Mouse (Mus musculus): ENCODE measurements around the gene Dtd1. TPM values are rescaled to one million over a fixed set of nuclear protein-coding genes. Genes with fewer than 3 reads are reported as not detected.

Gene Dtd1
- polyA plus RNA-seq, 1 experiment from 2014 or later: 67.8 TPM

DNA sequence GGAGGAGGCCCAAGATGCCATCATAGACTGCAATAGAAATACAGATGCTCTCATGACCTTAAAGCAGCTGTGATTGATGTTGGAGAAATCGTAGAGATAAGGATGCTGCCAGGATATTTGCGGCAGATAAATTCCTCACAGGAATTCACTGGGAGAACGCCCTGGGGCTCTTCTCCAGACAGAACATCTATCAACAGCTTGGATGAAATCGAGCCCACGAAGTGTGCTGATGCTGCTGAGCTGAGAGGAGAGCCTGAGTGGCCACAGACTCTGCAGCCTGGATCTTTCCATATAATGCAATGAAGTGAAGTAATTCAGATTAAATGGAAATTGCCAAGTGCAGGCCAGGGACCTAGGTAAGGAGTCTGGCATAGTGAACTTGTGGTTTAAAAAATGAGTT lies 181.0 kb downstream of the Dtd1 start:
- Histone ChIP-seq H3K27ac (replicated peaks) (no peak overlapping the region), H3K4me3 (no peak overlapping the region), H3K4me1 (no peaks in the 10 kb centered on the region), H3K9me3 (no peaks in the 10 kb centered on the region), H3K36me3 (no peaks in the 10 kb centered on the region), H3K9ac (replicated peaks) (no peak overlapping the region), H3K4me2 (replicated peaks) (no peak overlapping the region), H3K27me3 (no peaks in the 10 kb centered on the region)
- WGBS: 87% methylated on average over 5 of the region's 5 CpGs
- no peak for ATAC-seq (replicated peaks)

- 65% methylated on average over 3 of the region's 3 CpGs for WGBS
- Histone ChIP-seq H3K27me3 (no peaks in the 10 kb centered on the region), H3K9me3 (no peaks in the 10 kb centered on the region)
Observed at GRCm38 (mm10) chr2:144781871-144782270, 182.2 kb downstream of the Dtd1 start.

DNA sequence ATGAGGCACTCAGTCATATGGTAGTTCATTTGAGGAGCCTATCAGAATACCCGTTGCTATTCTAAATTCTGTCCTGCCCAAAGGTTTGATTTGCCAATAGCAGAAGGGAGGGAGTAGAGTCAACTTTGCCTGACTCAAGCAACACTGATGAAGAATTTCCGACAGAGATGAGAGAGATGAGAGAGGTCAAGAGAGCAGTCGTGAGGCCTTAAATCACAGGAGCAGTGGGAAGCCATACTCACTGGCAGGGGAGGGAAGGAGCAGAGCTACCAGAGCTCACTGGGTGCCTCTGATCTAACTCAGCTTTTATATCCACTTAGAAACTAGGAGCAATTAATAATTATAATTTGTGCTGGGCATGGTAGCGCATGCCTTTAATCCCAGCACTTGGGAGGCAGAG lies 182.8 kb downstream of the Dtd1 start:
- no peaks in the 10 kb centered on the region for H3K4me1 ChIP-seq
- no peaks in the 10 kb centered on the region for H3K9me3 ChIP-seq
- WGBS: 91% methylated on average over 4 of the region's 4 CpGs
- H3K4me2 ChIP-seq (replicated peaks): no peak overlapping the region
- ATAC-seq (replicated peaks): no peak
- H3K27ac ChIP-seq (replicated peaks): no peak overlapping the region
- H3K36me3 ChIP-seq: no peaks in the 10 kb centered on the region
- no peak overlapping the region for H3K4me3 ChIP-seq
- H3K27me3 ChIP-seq: no peaks in the 10 kb centered on the region
- no peak overlapping the region for H3K9ac ChIP-seq (replicated peaks)

More at GRCm38 (mm10) chr2:144781871-144782270, 182.2 kb downstream of the Dtd1 start:
- Histone ChIP-seq H3K27ac (replicated peaks) (no peak overlapping the region), H3K9ac (replicated peaks) (no peak overlapping the region), H3K4me3 (no peak overlapping the region), H3K4me2 (replicated peaks) (no peak overlapping the region), H3K36me3 (no peaks in the 10 kb centered on the region), H3K4me1 (no peaks in the 10 kb centered on the region)
- ATAC-seq (replicated peaks): no peak

GRCm38 (mm10) chr2:144783190-144783589 lies 183.5 kb downstream of the Dtd1 start:
- no peak overlapping the region for H3K27ac ChIP-seq (replicated peaks)
- no peaks in the 10 kb centered on the region for H3K27me3 ChIP-seq
- H3K9ac ChIP-seq (replicated peaks): no peak overlapping the region
- WGBS: 60% methylated on average over 1 of the region's 1 CpGs
- ATAC-seq (replicated peaks): no peak
- no peaks in the 10 kb centered on the region for H3K4me1 ChIP-seq
- no peaks in the 10 kb centered on the region for H3K9me3 ChIP-seq
- no peaks in the 10 kb centered on the region for H3K36me3 ChIP-seq
- no peak overlapping the region for H3K4me2 ChIP-seq (replicated peaks)
- H3K4me3 ChIP-seq: no peak overlapping the region

DNA sequence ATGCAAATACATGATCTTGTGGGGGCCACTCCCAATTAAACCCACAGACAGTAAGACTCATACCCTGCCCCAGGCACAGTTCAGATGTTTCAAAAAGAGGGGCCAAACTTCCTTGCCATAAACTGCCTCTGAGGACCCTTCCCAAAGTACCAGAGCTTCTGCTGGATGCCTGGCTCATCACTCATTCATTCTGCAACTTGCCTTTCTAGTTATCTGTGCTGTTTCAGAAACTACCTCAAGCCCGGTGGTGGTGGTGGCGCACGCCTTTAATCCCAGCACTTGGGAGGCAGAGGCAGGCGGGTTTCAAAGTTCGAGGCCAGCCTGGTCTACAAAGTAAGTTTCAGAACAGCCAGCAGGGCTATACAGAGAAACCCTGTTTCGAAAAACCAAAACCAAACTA lies 184.1 kb downstream of the Dtd1 start:
- Histone ChIP-seq H3K4me3 (no peak overlapping the region), H3K9ac (replicated peaks) (no peak overlapping the region), H3K27me3 (no peaks in the 10 kb centered on the region), H3K4me1 (no peaks in the 10 kb centered on the region), H3K36me3 (no peaks in the 10 kb centered on the region), H3K4me2 (replicated peaks) (no peak overlapping the region), H3K9me3 (no peaks in the 10 kb centered on the region), H3K27ac (replicated peaks) (no peak overlapping the region)
- ATAC-seq (replicated peaks): no peak
- 96% methylated on average over 6 of the region's 6 CpGs for WGBS

- H3K27me3 ChIP-seq: no peaks in the 10 kb centered on the region
- no peak overlapping the region for H3K27ac ChIP-seq (replicated peaks)
- H3K4me3 ChIP-seq: no peak overlapping the region
- no peaks in the 10 kb centered on the region for H3K9me3 ChIP-seq
- H3K9ac ChIP-seq (replicated peaks): no peak overlapping the region
- H3K36me3 ChIP-seq: no peaks in the 10 kb centered on the region
- 85% methylated on average over 14 of the region's 14 CpGs for WGBS
- H3K4me2 ChIP-seq (replicated peaks): no peak overlapping the region
- ATAC-seq (replicated peaks): no peak
- no peaks in the 10 kb centered on the region for H3K4me1 ChIP-seq
Observed at GRCm38 (mm10) chr2:144791671-144792294, 192.1 kb downstream of the Dtd1 start.

DNA sequence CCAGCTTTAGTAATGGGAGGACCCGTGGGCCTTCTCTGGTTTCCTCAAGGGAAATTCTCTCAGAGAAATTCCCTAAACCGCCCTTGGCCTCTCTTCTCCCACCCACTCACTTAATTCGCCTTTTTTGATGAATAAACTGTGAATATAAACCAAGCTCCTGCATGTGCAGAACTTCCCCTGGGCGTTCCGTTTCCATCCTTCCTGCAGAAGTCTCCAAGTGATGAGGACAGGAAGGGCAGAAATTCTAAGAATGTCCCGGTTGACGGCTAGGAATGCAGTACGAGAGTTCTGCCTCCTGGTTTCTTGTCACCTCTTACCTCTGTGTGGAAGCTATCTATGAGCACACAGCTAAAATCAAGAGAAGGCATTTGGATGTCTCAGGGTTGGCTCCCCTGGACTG lies 197.8 kb downstream of the Dtd1 start:
- no peaks in the 10 kb centered on the region for H3K9me3 ChIP-seq
- 85% methylated on average over 8 of the region's 8 CpGs for WGBS
- no peaks in the 10 kb centered on the region for H3K36me3 ChIP-seq
- no peak for ATAC-seq (replicated peaks)
- no peak overlapping the region for H3K4me2 ChIP-seq (replicated peaks)
- H3K27ac ChIP-seq (replicated peaks): no peak overlapping the region
- no peaks in the 10 kb centered on the region for H3K27me3 ChIP-seq
- no peaks in the 10 kb centered on the region for H3K4me1 ChIP-seq
- no peak overlapping the region for H3K9ac ChIP-seq (replicated peaks)
- H3K4me3 ChIP-seq: no peak overlapping the region

GRCm38 (mm10) chr2:144807766-144808754 lies 208.4 kb downstream of the Dtd1 start:
- Histone ChIP-seq H3K4me3 (no peak overlapping the region), H3K9me3 (no peaks in the 10 kb centered on the region), H3K9ac (replicated peaks) (no peak overlapping the region), H3K36me3 (no peaks in the 10 kb centered on the region), H3K4me2 (replicated peaks) (no peak overlapping the region), H3K27ac (replicated peaks) (no peak overlapping the region), H3K4me1 (no peaks in the 10 kb centered on the region), H3K27me3 (no peaks in the 10 kb centered on the region)
- no peak for ATAC-seq (replicated peaks)
- WGBS: 56% methylated on average over 15 of the region's 15 CpGs

Small RNA genes within 50 kb of the gene (microRNA-seq; reads per million reads assigned to microRNA genes)
- gene Gm24823: not detected

Other genes starting within 250 kb of the Dtd1 start
- 28.3 and 28.6 TPM in 2 replicates for gene Kat14, start 230.9 kb upstream of the Dtd1 start, polyA plus RNA-seq (2015; fragmentation: Nextera tagmentation; extraction: Ambion mirVana)
- 1.6 TPM in 1 of 2 replicates, not detected in the other for gene Pet117, start 230.9 kb upstream of the Dtd1 start, polyA plus RNA-seq (2015; fragmentation: Nextera tagmentation; extraction: Ambion mirVana)
- gene Dzank1, start 72.5 kb upstream of the Dtd1 start, polyA plus RNA-seq (2015; fragmentation: Nextera tagmentation; extraction: Ambion mirVana): 4.5 and 5.2 TPM in 2 replicates
- 30.5 and 31.7 TPM in 2 replicates for gene Polr3f, start 72.2 kb upstream of the Dtd1 start, polyA plus RNA-seq (2015; fragmentation: Nextera tagmentation; extraction: Ambion mirVana)
- 58.9 and 59.3 TPM in 2 replicates for gene Rbbp9, start 49.0 kb upstream of the Dtd1 start, polyA plus RNA-seq (2015; fragmentation: Nextera tagmentation; extraction: Ambion mirVana)
- gene Sec23b, start 43.7 kb upstream of the Dtd1 start, polyA plus RNA-seq (2015; fragmentation: Nextera tagmentation; extraction: Ambion mirVana): 69.9 and 72.9 TPM in 2 replicates
- gene Smim26, start 5.8 kb upstream of the Dtd1 start, polyA plus RNA-seq (2015; fragmentation: Nextera tagmentation; extraction: Ambion mirVana): 53.5 and 56.9 TPM in 2 replicates
- gene Scp2d1, start 223.8 kb downstream of the Dtd1 start, polyA plus RNA-seq (2015; fragmentation: Nextera tagmentation; extraction: Ambion mirVana): not detected in 2 replicates

Measured in forebrain, embryonic 15.5 days (tissue).